Mouse (Mus musculus) CH12.LX (cell line): ENCODE measurements around the gene 4933427D14Rik. TPM values are rescaled to one million over a fixed set of nuclear protein-coding genes. Genes with fewer than 3 reads are reported as not detected.

Experiments used
- DNase-seq: peaks from one replicate; pipeline ENCODE4 v3.0.0-alpha.2; 2013; ENCODE audit errors: extremely low read depth
- H3K27ac ChIP-seq: 2 replicates; pipeline ENCODE4 v1.5.1; 2012; ENCODE audit warnings: low read depth, mild to moderate bottlenecking, control low read depth, moderate library complexity; ENCODE audit not compliant: insufficient read depth
- H3K27me3 ChIP-seq: replicated peaks from 2 replicates; pipeline ENCODE3; 2012; ENCODE audit warnings: inconsistent platforms
- H3K36me3 ChIP-seq, 2 experiments: replicated peaks in 1 of 2; 2 replicates each; pipeline versions ENCODE3 to v1.6.1; 2012; ENCODE audit warnings: inconsistent platforms in 1 of 2, low read length in 1 of 2, mild to moderate bottlenecking in 1 of 2, mixed read lengths in 1 of 2, moderate library complexity in 1 of 2; ENCODE audit not compliant: control insufficient read depth in 1 of 2, insufficient read depth in 1 of 2
- H3K4me1 ChIP-seq, 2 experiments: 2 replicates each; pipeline ENCODE4 v1.6.1; 2012; ENCODE audit warnings: inconsistent platforms in 1 of 2, moderate library complexity in 1 of 2; ENCODE audit not compliant: insufficient read depth in 2 of 2, control insufficient read depth in 1 of 2
- H3K4me2 ChIP-seq: 2 replicates; pipeline ENCODE4 v1.6.1; 2012; ENCODE audit warnings: low read depth, mild to moderate bottlenecking, control low read depth; ENCODE audit not compliant: poor library complexity, insufficient read depth, severe bottlenecking
- H3K4me3 ChIP-seq, 3 experiments: fragments of 150-350 bp in 1 of 3; sonication (generic) in 1 of 3; replicated peaks in 1 of 3; 2 replicates each; pipeline versions ENCODE3 to v1.5.1; 2011 to 2012; ENCODE audit warnings: low read depth in 2 of 3, low read length in 2 of 3, mild to moderate bottlenecking in 2 of 3, moderate library complexity in 2 of 3, control low read depth in 1 of 3, improper control_type of control experiment in 1 of 3, inconsistent platforms in 1 of 3, mixed read lengths in 1 of 3; ENCODE audit not compliant: poor library complexity in 1 of 3
- H3K79me2 ChIP-seq: replicated peaks from 2 replicates; pipeline ENCODE4 v1.6.1; 2012; ENCODE audit warnings: mild to moderate bottlenecking, moderate library complexity; ENCODE audit not compliant: control insufficient read depth, poor library complexity, insufficient read depth, severe bottlenecking; ENCODE audit errors: extremely low read depth
- H3K9ac ChIP-seq: 2 replicates; pipeline ENCODE4 v1.6.1; 2012; ENCODE audit warnings: low read depth, mild to moderate bottlenecking, control low read depth, moderate library complexity; ENCODE audit not compliant: insufficient read depth
- H3K9me3 ChIP-seq: replicated peaks from 2 replicates; pipeline ENCODE3; 2012; ENCODE audit warnings: low read length, inconsistent platforms, mixed read lengths
- BHLHE40 ChIP-seq: IDR thresholded peaks from 2 replicates; pipeline ENCODE4 v1.6.1; 2011; ENCODE audit warnings: mild to moderate bottlenecking, low read depth, low read length, improper control_type of control experiment
- CHD1 ChIP-seq: IDR thresholded peaks from 2 replicates; pipeline ENCODE4 v1.6.1; 2012; ENCODE audit warnings: low read depth, low read length, improper control_type of control experiment, inconsistent platforms
- CHD2 ChIP-seq: IDR thresholded peaks from 2 replicates; pipeline ENCODE4 v1.6.1; 2011; ENCODE audit warnings: low read length, improper control_type of control experiment
- CTCF ChIP-seq, 2 experiments: IDR thresholded peaks in 1 of 2; conservative IDR thresholded peaks in 1 of 2; 2 replicates each; pipeline ENCODE4 v1.5.1; 2011 to 2012; ENCODE audit warnings: low read depth in 2 of 2, low read length in 2 of 2, improper control_type of control experiment in 1 of 2, inconsistent platforms in 1 of 2, mild to moderate bottlenecking in 1 of 2, moderate library complexity in 1 of 2
- E2F4 ChIP-seq: IDR thresholded peaks from 2 replicates; pipeline ENCODE4 v1.6.1; 2011; ENCODE audit warnings: low read depth, low read length, improper control_type of control experiment; ENCODE audit not compliant: insufficient replicate concordance
- ELF1 ChIP-seq: IDR thresholded peaks from 2 replicates; pipeline ENCODE4 v1.6.1; 2014; ENCODE audit warnings: low read depth, mild to moderate bottlenecking, inconsistent platforms, low read length, improper control_type of control experiment
- GABPA ChIP-seq: IDR thresholded peaks from 2 replicates; pipeline ENCODE4 v1.6.1; 2012; ENCODE audit warnings: low read depth, low read length, improper control_type of control experiment, inconsistent platforms; ENCODE audit not compliant: insufficient replicate concordance
- KAT2A ChIP-seq: IDR thresholded peaks from 2 replicates; pipeline ENCODE4 v1.6.1; 2012; ENCODE audit warnings: low read length, improper control_type of control experiment, inconsistent platforms; ENCODE audit not compliant: insufficient replicate concordance
- MAFK ChIP-seq: IDR thresholded peaks from 2 replicates; pipeline ENCODE4 v1.6.1; 2011; ENCODE audit warnings: low read length, improper control_type of control experiment; ENCODE audit not compliant: insufficient replicate concordance
- MAZ ChIP-seq: IDR thresholded peaks from 2 replicates; pipeline ENCODE4 v1.6.1; 2012; ENCODE audit warnings: low read depth, mild to moderate bottlenecking, inconsistent platforms, low read length, improper control_type of control experiment, moderate library complexity
- MYC ChIP-seq: IDR thresholded peaks from 2 replicates; pipeline ENCODE4 v1.6.1; 2011; ENCODE audit warnings: low read depth, mild to moderate bottlenecking, improper control_type of control experiment, low read length
- NRF1 ChIP-seq: IDR thresholded peaks from 2 replicates; pipeline ENCODE4 v1.6.1; 2014; ENCODE audit warnings: low read depth, mild to moderate bottlenecking, inconsistent platforms, low read length, improper control_type of control experiment, moderate library complexity
- PAX5 ChIP-seq: IDR thresholded peaks from 2 replicates; pipeline ENCODE4 v1.6.1; 2012; ENCODE audit warnings: low read length, inconsistent platforms, mixed read lengths
- POLR2AphosphoS2 ChIP-seq: IDR thresholded peaks from 2 replicates; pipeline ENCODE4 v1.6.1; 2011; ENCODE audit warnings: low read depth, low read length, improper control_type of control experiment
- SIN3A ChIP-seq: IDR thresholded peaks from 2 replicates; pipeline ENCODE4 v1.6.1; 2012; ENCODE audit warnings: low read length, improper control_type of control experiment, inconsistent platforms
- SMC3 ChIP-seq: IDR thresholded peaks from 2 replicates; pipeline ENCODE4 v1.6.1; 2011; ENCODE audit warnings: low read depth, low read length, improper control_type of control experiment
- TCF12 ChIP-seq: IDR thresholded peaks from 2 replicates; pipeline ENCODE4 v1.6.1; 2014; ENCODE audit warnings: low read depth, mild to moderate bottlenecking, inconsistent platforms, low read length, improper control_type of control experiment
- UBTF ChIP-seq: IDR thresholded peaks from 2 replicates; pipeline ENCODE4 v1.6.1; 2012; ENCODE audit warnings: low read depth, mild to moderate bottlenecking, inconsistent platforms, low read length, improper control_type of control experiment, moderate library complexity
- USF1 ChIP-seq: IDR thresholded peaks from 2 replicates; pipeline ENCODE4 v1.6.1; 2014; ENCODE audit warnings: low read depth, mild to moderate bottlenecking, inconsistent platforms, low read length, improper control_type of control experiment
- ZC3H11A ChIP-seq: IDR thresholded peaks from 2 replicates; pipeline ENCODE4 v1.6.1; 2012; ENCODE audit warnings: low read depth, mild to moderate bottlenecking, inconsistent platforms, low read length, improper control_type of control experiment
- ZMIZ1 ChIP-seq: IDR thresholded peaks from 2 replicates; pipeline ENCODE4 v1.6.1; 2012; ENCODE audit warnings: low read depth, mild to moderate bottlenecking, inconsistent platforms, low read length, improper control_type of control experiment
- ZNF384 ChIP-seq: IDR thresholded peaks from 2 replicates; pipeline ENCODE4 v1.6.1; 2012; ENCODE audit warnings: low read depth, low read length, improper control_type of control experiment, inconsistent platforms
- dilution Hi-C: fragments of 300-500 bp; cut with MboI; formaldehyde crosslinking; loops from 2 replicates; pipeline ENCODE4 v1.14.3; 2020; ENCODE audit warnings: low sequenced_read_pairs; ENCODE audit not compliant: extremely low pct_unique_long_range_greater_than_20kb, extremely low pct_ligation_motif_present
- in situ Hi-C: fragments of 300-500 bp; cut with MboI; formaldehyde crosslinking; loops from 3 replicates; pipeline ENCODE4 v1.14.3; 2019; ENCODE audit warnings: low sequenced_read_pairs, low pct_ligation_motif_present, low pct_unique_long_range_greater_than_20kb, mixed read lengths
- polyA plus RNA-seq: library from polyadenylated mRNA; unstranded; fragments of >175 nt; gene quantifications from 2 replicates; pipeline ENCODE4 v1.2.1, GENCODE M21; 2012; ENCODE audit warnings: low read depth; ENCODE audit not compliant: insufficient read length
- total RNA-seq, 2 experiments: library from RNA; depleted of rRNA; stranded (reverse); fragments of 300-350 nt in 1 of 2; fragments of >200 nt in 1 of 2; gene quantifications; 2 replicates each; pipeline ENCODE4 v1.2.3; 2012 to 2014

Gene 4933427D14Rik
- total and polyA plus RNA-seq, 3 experiments, result 6.8 to 9.3 (median 7.8) TPM

DNA sequence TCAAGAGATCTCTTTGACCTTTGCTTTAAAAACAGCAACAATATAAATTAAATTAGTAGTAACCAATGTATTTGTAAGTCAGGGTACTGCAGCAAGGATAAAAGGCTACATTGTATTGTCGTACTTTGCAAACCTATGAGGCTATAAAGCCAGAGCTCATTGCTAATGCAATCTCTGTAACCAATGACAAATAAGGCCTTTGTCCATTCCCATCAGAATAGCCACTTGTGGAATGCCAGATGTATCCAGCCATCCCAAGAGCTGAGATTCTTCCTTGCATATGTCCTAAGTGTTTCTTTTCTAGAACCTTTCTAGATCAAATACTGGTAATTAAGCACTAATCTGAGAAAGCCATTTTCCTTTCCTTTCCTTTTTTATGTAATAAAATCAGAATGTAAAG is 16.4 kb downstream of the 4933427D14Rik start:
- Histone ChIP-seq H3K9me3 (no peaks in the 10 kb centered on the region), H3K9ac (no peak overlapping the region), H3K4me3 (no peak overlapping the region), H3K27ac (no peak overlapping the region), H3K4me1 (no peaks in the 10 kb centered on the region), H3K27me3 (no peaks in the 10 kb centered on the region), H3K79me2 (no peaks in the 10 kb centered on the region), H3K4me2 (no peak overlapping the region), H3K36me3 (peaks cover 37 to 66% of the 10 kb centered on the region in 2 experiments)
- no peak for DNase-seq
- TF ChIP-seq UBTF (no peak), E2F4 (no peak), MAFK (no peak), ZNF384 (no peak), NRF1 (no peak), MYC (no peak), POLR2AphosphoS2 (no peak), TCF12 (no peak), CHD1 (no peak), USF1 (no peak), CTCF (conservative IDR thresholded peaks at IDR 0.05 in 1 of 2, IDR thresholded peaks at IDR 0.05 in 1 of 2; ENCODE audit: low read depth in 2 of 2, low read length in 2 of 2) (no peak), SIN3A (no peak), CHD2 (no peak), GABPA (no peak), BHLHE40 (no peak), KAT2A (no peak), ZMIZ1 (no peak)
- dilution Hi-C loops (no loop called here), in situ Hi-C loops (no loop called here)

GRCm38 (mm10) chr11:72184252-72184651 is 23.0 kb downstream of the 4933427D14Rik start:
- no peak overlapping the region for H3K9ac ChIP-seq
- no peaks in the 10 kb centered on the region for H3K27me3 ChIP-seq
- H3K36me3 ChIP-seq, result peaks cover 25 to 66% of the 10 kb centered on the region in 2 experiments
- no peak overlapping the region for H3K4me2 ChIP-seq
- no peak overlapping the region for H3K27ac ChIP-seq
- no peaks in the 10 kb centered on the region for H3K79me2 ChIP-seq
- H3K4me3 ChIP-seq, result no peak overlapping the region
- TF ChIP-seq PAX5 (no peak), GABPA (no peak), ZC3H11A (no peak), ELF1 (no peak), SMC3 (no peak), E2F4 (no peak), MAZ (no peak)
- dilution Hi-C loops (no loop called here), in situ Hi-C loops (no loop called here)
- no peaks in the 10 kb centered on the region for H3K9me3 ChIP-seq
- DNase-seq, result no peak
- peaks cover 0 to 7% of the 10 kb centered on the region in 2 experiments; a peak in 1 of 4 replicates for H3K4me1 ChIP-seq
